ENCODE assay signal across 14 mouse cellular contexts in the genomic region with DNA sequence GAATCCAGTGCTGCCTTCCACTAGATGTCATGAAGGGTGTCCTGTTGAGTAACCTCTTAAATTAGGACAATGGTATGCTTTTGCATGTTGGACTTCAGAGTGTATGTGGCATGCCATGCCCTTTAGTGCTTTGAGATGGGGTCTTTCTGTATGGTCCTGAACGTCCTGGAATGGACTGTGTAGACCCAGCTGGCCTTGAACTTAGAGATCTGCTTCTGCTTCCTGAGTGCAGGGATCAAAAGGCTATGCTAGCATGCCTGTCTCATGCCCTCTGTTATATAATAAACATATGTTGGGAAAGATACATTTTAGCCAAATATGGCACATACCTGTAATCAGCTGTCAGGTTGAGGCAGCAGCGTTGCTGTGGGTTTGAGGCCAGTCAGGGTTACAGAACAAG. TPM values are rescaled to one million over a fixed set of nuclear protein-coding genes. Genes with fewer than 3 reads are reported as not detected.
A peak's percentile ranks its signal among the peaks of the same experiment; 100 is the strongest.
DNase-seq lines count a peak whose midpoint lies in the region; ATAC-seq lines count a peak whose summit lies in the region.
"Had no signal": no experiment of that assay in that cellular context is flagged by ENCODE, and none has a peak within 500 bp of the region (broad histone marks: within the 10 kb centered on the region; RNA-seq: fewer than 3 reads in every experiment).

No protein-coding gene starts in this region.

- no peak overlapping the region for H3K4me3 ChIP-seq in forebrain, embryonic 14.5 days (ENCODE audit: low read depth, low read length)
- H3K4me3 ChIP-seq in forebrain, embryonic 12.5 days (replicated peaks): no peak overlapping the region
- no peak overlapping the region for H3K4me3 ChIP-seq in hindbrain, embryonic 12.5 days
- H3K4me3 ChIP-seq in hindbrain, embryonic 16.5 days (ENCODE audit: low read length): no peak overlapping the region
- 0 out of 2 replicates have a peak overlapping the region, but pooled peaks have one; percentile 11 for H3K4me3 ChIP-seq in midbrain, embryonic 10.5 days
- no peak overlapping the region for H3K4me3 ChIP-seq in midbrain, embryonic 11.5 days (ENCODE audit: low read depth, low read length)
- 0 out of 2 replicates have a peak overlapping the region, but pooled peaks have one; percentile 5 for H3K4me3 ChIP-seq in neural tube, embryonic 13.5 days

- no peak for DNase-seq in forebrain, embryonic 14.5 days (ENCODE audit: low spot score)
- DNase-seq in midbrain, embryonic 10.5 days (ENCODE audit: low spot score): no peak
- DNase-seq in midbrain, embryonic 11.5 days (ENCODE audit: low spot score, missing footprints): no peak
- no peak for DNase-seq in adrenal gland, postnatal 4 days (ENCODE audit: low spot score in 2 of 2)
- DNase-seq: adrenal gland, adult 8-10 months; cerebellum, postnatal 10 days; kidney, postnatal 14 days; right cerebral cortex, adult 18-20 months had no signal

- H3K4me2 ChIP-seq in forebrain, embryonic 14.5 days (ENCODE audit: low read length): peak overlapping the region; percentile 7; the same call in 1 of the 2 replicates
- H3K4me2 ChIP-seq in forebrain, embryonic 12.5 days: no peak overlapping the region
- H3K4me2 ChIP-seq in hindbrain, embryonic 12.5 days (replicated peaks): no peak overlapping the region
- no peak overlapping the region for H3K4me2 ChIP-seq in hindbrain, embryonic 16.5 days (ENCODE audit: low read length)
- no peak overlapping the region for H3K4me2 ChIP-seq in midbrain, embryonic 11.5 days
- H3K4me2 ChIP-seq in neural tube, embryonic 13.5 days: peak overlapping the region; percentile 78

- 75% methylated on average over 2 of the region's 2 CpGs for WGBS in forebrain, embryonic 14.5 days
- 77% methylated on average over 2 of the region's 2 CpGs for WGBS in forebrain, embryonic 12.5 days
- WGBS in hindbrain, embryonic 12.5 days: 71% methylated on average over 2 of the region's 2 CpGs
- 77% methylated on average over 2 of the region's 2 CpGs for WGBS in hindbrain, embryonic 16.5 days
- 82% methylated on average over 2 of the region's 2 CpGs for WGBS in midbrain, embryonic 10.5 days
- 74% methylated on average over 2 of the region's 2 CpGs for WGBS in midbrain, embryonic 11.5 days
- WGBS in neural tube, embryonic 13.5 days: 79% methylated on average over 2 of the region's 2 CpGs

- H3K9ac ChIP-seq in forebrain, embryonic 14.5 days (ENCODE audit: low read length): peak overlapping the region; percentile 37; the same call in 1 of the 2 replicates
- H3K9ac ChIP-seq in forebrain, embryonic 12.5 days: no peak overlapping the region
- H3K9ac ChIP-seq in hindbrain, embryonic 12.5 days: 0 out of 2 replicates have a peak overlapping the region, but pooled peaks have one; percentile 28
- no peak overlapping the region for H3K9ac ChIP-seq in hindbrain, embryonic 16.5 days (ENCODE audit: low read depth, low read length)
- H3K9ac ChIP-seq in midbrain, embryonic 11.5 days (ENCODE audit: low read length): no peak overlapping the region
- peak overlapping the region; percentile 34; the same call in 1 of the 2 replicates for H3K9ac ChIP-seq in neural tube, embryonic 13.5 days

- no peak overlapping the region for H3K27ac ChIP-seq in forebrain, embryonic 14.5 days (ENCODE audit: low read depth, low read length)
- no peak overlapping the region for H3K27ac ChIP-seq in forebrain, embryonic 12.5 days
- H3K27ac ChIP-seq in hindbrain, embryonic 12.5 days: no peak overlapping the region
- H3K27ac ChIP-seq in hindbrain, embryonic 16.5 days (ENCODE audit: low read depth, low read length): no peak overlapping the region
- no peak overlapping the region for H3K27ac ChIP-seq in midbrain, embryonic 10.5 days (replicated peaks)
- H3K27ac ChIP-seq in midbrain, embryonic 11.5 days (ENCODE audit: low read depth, low read length): no peak overlapping the region
- H3K27ac ChIP-seq in neural tube, embryonic 13.5 days (replicated peaks): no peak overlapping the region
- H3K27ac ChIP-seq: macrophage had no signal

- no peaks in the 10 kb centered on the region for H3K27me3 ChIP-seq in forebrain, embryonic 14.5 days (replicated peaks; ENCODE audit: control insufficient read depth, insufficient read depth, low read length)
- H3K27me3 ChIP-seq in forebrain, embryonic 12.5 days: no peaks in the 10 kb centered on the region
- no peaks in the 10 kb centered on the region for H3K27me3 ChIP-seq in hindbrain, embryonic 12.5 days
- H3K27me3 ChIP-seq in hindbrain, embryonic 16.5 days (replicated peaks; ENCODE audit: control insufficient read depth, insufficient read depth, low read length): no peaks in the 10 kb centered on the region
- no peaks in the 10 kb centered on the region for H3K27me3 ChIP-seq in midbrain, embryonic 10.5 days (ENCODE audit: low read depth, poor library complexity, severe bottlenecking)
- no peaks in the 10 kb centered on the region for H3K27me3 ChIP-seq in midbrain, embryonic 11.5 days (ENCODE audit: control insufficient read depth, insufficient read depth, low read length)
- H3K27me3 ChIP-seq in neural tube, embryonic 13.5 days: no peaks in the 10 kb centered on the region

- H3K9me3 ChIP-seq in forebrain, embryonic 14.5 days (replicated peaks; ENCODE audit: control insufficient read depth, low read length): no peaks in the 10 kb centered on the region
- H3K9me3 ChIP-seq in forebrain, embryonic 12.5 days: no peaks in the 10 kb centered on the region
- no peaks in the 10 kb centered on the region for H3K9me3 ChIP-seq in hindbrain, embryonic 12.5 days (replicated peaks)
- H3K9me3 ChIP-seq in hindbrain, embryonic 16.5 days (ENCODE audit: control insufficient read depth, low read length): no peaks in the 10 kb centered on the region
- no peaks in the 10 kb centered on the region for H3K9me3 ChIP-seq in midbrain, embryonic 10.5 days (replicated peaks)
- no peaks in the 10 kb centered on the region for H3K9me3 ChIP-seq in midbrain, embryonic 11.5 days (ENCODE audit: control insufficient read depth, low read length)
- H3K9me3 ChIP-seq in neural tube, embryonic 13.5 days: no peaks in the 10 kb centered on the region

- peaks cover 17% of the 10 kb centered on the region; the same call in 1 of the 2 replicates for H3K36me3 ChIP-seq in forebrain, embryonic 14.5 days (ENCODE audit: control insufficient read depth, insufficient read depth, low read length)
- peaks cover 13% of the 10 kb centered on the region for H3K36me3 ChIP-seq in forebrain, embryonic 12.5 days (replicated peaks)
- peaks cover 8% of the 10 kb centered on the region; the same call in 1 of the 2 replicates for H3K36me3 ChIP-seq in hindbrain, embryonic 12.5 days
- H3K36me3 ChIP-seq in hindbrain, embryonic 16.5 days (ENCODE audit: control insufficient read depth, insufficient read depth, low read length): no peaks in the 10 kb centered on the region
- H3K36me3 ChIP-seq in midbrain, embryonic 10.5 days: peaks cover 35% of the 10 kb centered on the region
- H3K36me3 ChIP-seq in midbrain, embryonic 11.5 days (ENCODE audit: control insufficient read depth, insufficient read depth, low read length): no peaks in the 10 kb centered on the region
- peaks cover 12% of the 10 kb centered on the region; the same call in 1 of the 2 replicates for H3K36me3 ChIP-seq in neural tube, embryonic 13.5 days

- ATAC-seq in forebrain, embryonic 14.5 days: no peak
- ATAC-seq in forebrain, embryonic 12.5 days (ENCODE audit: low FRiP score): no peak
- no peak for ATAC-seq in hindbrain, embryonic 12.5 days (ENCODE audit: low FRiP score)
- ATAC-seq in hindbrain, embryonic 16.5 days: no peak
- ATAC-seq in midbrain, embryonic 11.5 days (ENCODE audit: low FRiP score): no peak
- no peak for ATAC-seq in neural tube, embryonic 13.5 days (ENCODE audit: low read depth)
- ATAC-seq: inflammation-experienced regulatory T-cells, adult 6 months had no signal

- peaks cover 21% of the 10 kb centered on the region for H3K4me1 ChIP-seq in forebrain, embryonic 14.5 days (ENCODE audit: control insufficient read depth, insufficient read depth, low read length)
- H3K4me1 ChIP-seq in forebrain, embryonic 12.5 days: peaks cover 37% of the 10 kb centered on the region
- peaks cover 35% of the 10 kb centered on the region for H3K4me1 ChIP-seq in hindbrain, embryonic 12.5 days
- peaks cover 35% of the 10 kb centered on the region for H3K4me1 ChIP-seq in hindbrain, embryonic 16.5 days (ENCODE audit: control insufficient read depth, insufficient read depth, low read depth, low read length)
- H3K4me1 ChIP-seq in midbrain, embryonic 10.5 days: peaks cover 32% of the 10 kb centered on the region
- peaks cover 20% of the 10 kb centered on the region for H3K4me1 ChIP-seq in midbrain, embryonic 11.5 days (ENCODE audit: control insufficient read depth, insufficient read depth, low read length)
- peaks cover 50% of the 10 kb centered on the region for H3K4me1 ChIP-seq in neural tube, embryonic 13.5 days (replicated peaks)

RNA-seq across cellular contexts. Expression of a gene that starts 2.6 kb away (rescaled TPM):
- 16.5 and 20.3 TPM in 2 replicates for polyA plus RNA-seq in forebrain, embryonic 14.5 days (2014; fragmentation: Nextera tagmentation; extraction: Ambion mirVana)
- polyA plus RNA-seq in forebrain, embryonic 12.5 days (2016; fragmentation: Nextera tagmentation; extraction: Ambion mirVana): 21.2 and 22.2 TPM in 2 replicates
- polyA plus RNA-seq in hindbrain, embryonic 12.5 days (2016; fragmentation: Nextera tagmentation; extraction: Ambion mirVana): 18.1 and 19.3 TPM in 2 replicates
- 11.7 and 15.2 TPM in 2 replicates for polyA plus RNA-seq in hindbrain, embryonic 16.5 days (2015; fragmentation: Nextera tagmentation; extraction: Ambion mirVana)
- 21.3 and 21.7 TPM in 2 replicates for polyA plus RNA-seq in midbrain, embryonic 10.5 days (2016; fragmentation: Nextera tagmentation; extraction: Ambion mirVana)
- polyA plus RNA-seq in midbrain, embryonic 11.5 days (2014; fragmentation: Nextera tagmentation; extraction: Ambion mirVana): 24.0 and 25.6 TPM in 2 replicates
- 16.9 and 17.2 TPM in 2 replicates for polyA plus RNA-seq in neural tube, embryonic 13.5 days (2015; fragmentation: Nextera tagmentation; extraction: Ambion mirVana)
- 10 to 100 TPM; 11.1 to 13.4 TPM for total RNA-seq in adrenal gland, postnatal 4 days (2021)

RNA-seq across cellular contexts. Expression of a gene that starts 41.6 kb away (rescaled TPM):
- 47.0 and 55.8 TPM in 2 replicates for polyA plus RNA-seq in forebrain, embryonic 14.5 days (2014; fragmentation: Nextera tagmentation; extraction: Ambion mirVana)
- 48.7 and 53.3 TPM in 2 replicates for polyA plus RNA-seq in forebrain, embryonic 12.5 days (2016; fragmentation: Nextera tagmentation; extraction: Ambion mirVana)
- 45.4 and 52.6 TPM in 2 replicates for polyA plus RNA-seq in hindbrain, embryonic 12.5 days (2016; fragmentation: Nextera tagmentation; extraction: Ambion mirVana)
- polyA plus RNA-seq in hindbrain, embryonic 16.5 days (2015; fragmentation: Nextera tagmentation; extraction: Ambion mirVana): 41.9 and 49.2 TPM in 2 replicates
- polyA plus RNA-seq in midbrain, embryonic 10.5 days (2016; fragmentation: Nextera tagmentation; extraction: Ambion mirVana): 48.9 and 49.4 TPM in 2 replicates
- 46.7 and 50.7 TPM in 2 replicates for polyA plus RNA-seq in midbrain, embryonic 11.5 days (2014; fragmentation: Nextera tagmentation; extraction: Ambion mirVana)
- polyA plus RNA-seq in neural tube, embryonic 13.5 days (2015; fragmentation: Nextera tagmentation; extraction: Ambion mirVana): 52.2 and 58.9 TPM in 2 replicates
- total RNA-seq in adrenal gland, postnatal 4 days (2021): 10 to 100 TPM; 46.8 to 49.4 TPM

RNA-seq across cellular contexts. Expression of a gene that starts 41.7 kb away (rescaled TPM):
- 13.9 and 14.7 TPM in 2 replicates for polyA plus RNA-seq in forebrain, embryonic 14.5 days (2014; fragmentation: Nextera tagmentation; extraction: Ambion mirVana)
- 23.1 and 24.3 TPM in 2 replicates for polyA plus RNA-seq in forebrain, embryonic 12.5 days (2016; fragmentation: Nextera tagmentation; extraction: Ambion mirVana)
- 20.8 and 21.4 TPM in 2 replicates for polyA plus RNA-seq in hindbrain, embryonic 12.5 days (2016; fragmentation: Nextera tagmentation; extraction: Ambion mirVana)
- 10.6 and 10.9 TPM in 2 replicates for polyA plus RNA-seq in hindbrain, embryonic 16.5 days (2015; fragmentation: Nextera tagmentation; extraction: Ambion mirVana)
- polyA plus RNA-seq in midbrain, embryonic 10.5 days (2016; fragmentation: Nextera tagmentation; extraction: Ambion mirVana): 29.0 and 32.0 TPM in 2 replicates
- 27.7 and 30.5 TPM in 2 replicates for polyA plus RNA-seq in midbrain, embryonic 11.5 days (2014; fragmentation: Nextera tagmentation; extraction: Ambion mirVana)
- polyA plus RNA-seq in neural tube, embryonic 13.5 days (2015; fragmentation: Nextera tagmentation; extraction: Ambion mirVana): 15.0 and 15.7 TPM in 2 replicates
- total RNA-seq in adrenal gland, postnatal 4 days (2021): 10 to 100 TPM; 20.0 to 21.6 TPM

Comparison
In these comparisons a context has a peak if more than half of its experiments do, and no peak if none do; other contexts are left out.
1. H3K4me2 ChIP-seq: peak in forebrain, embryonic 14.5 days (single experiment) and neural tube, embryonic 13.5 days (single experiment); none in forebrain, embryonic 12.5 days (single experiment), hindbrain, embryonic 12.5 days (single experiment), hindbrain, embryonic 16.5 days (single experiment) and midbrain, embryonic 11.5 days (single experiment).
2. H3K4me3 ChIP-seq: peak in midbrain, embryonic 10.5 days (single experiment) and neural tube, embryonic 13.5 days (single experiment); none in forebrain, embryonic 14.5 days (single experiment), forebrain, embryonic 12.5 days (single experiment), hindbrain, embryonic 12.5 days (single experiment), hindbrain, embryonic 16.5 days (single experiment) and midbrain, embryonic 11.5 days (single experiment).
3. H3K9ac ChIP-seq: peak in forebrain, embryonic 14.5 days (single experiment), hindbrain, embryonic 12.5 days (single experiment) and neural tube, embryonic 13.5 days (single experiment); none in forebrain, embryonic 12.5 days (single experiment), hindbrain, embryonic 16.5 days (single experiment) and midbrain, embryonic 11.5 days (single experiment).